Mouse (Mus musculus) G1E (cell line): ENCODE measurements at regions not wholly inside any gene's neighbourhood (a gene's known extent, or its start where the extent isn't known, plus 50 kb on each side); places are given as distances from the start of the nearest gene placed in this dataset.

Experiments
- ATAC-seq: 2 replicates; pipeline ENCODE4 v1.8.0; 2016; ENCODE audit warnings: mild to moderate bottlenecking; ENCODE audit not compliant: insufficient number of reproducible peaks, poor library complexity, low FRiP score, severe bottlenecking; ENCODE audit errors: extremely low read depth
- DNase-seq: peaks from one replicate; pipeline ENCODE4 v3.0.0; 2012; ENCODE audit warnings: low spot score
- H3K27me3 ChIP-seq: 2 replicates; pipeline ENCODE4 v1.6.1; 2012; ENCODE audit warnings: mild to moderate bottlenecking, low read length, inconsistent platforms; ENCODE audit not compliant: insufficient read depth
- H3K36me3 ChIP-seq: replicated peaks from 2 replicates; pipeline ENCODE3; 2012; ENCODE audit warnings: mild to moderate bottlenecking, inconsistent platforms
- H3K4me1 ChIP-seq: 2 replicates; pipeline ENCODE4 v1.6.1; 2012; ENCODE audit warnings: low read depth, low read length, inconsistent platforms, mixed read lengths; ENCODE audit not compliant: insufficient read depth
- H3K4me3 ChIP-seq: 2 replicates; pipeline ENCODE4 v1.5.1; 2012; ENCODE audit warnings: low read depth, mild to moderate bottlenecking, inconsistent platforms, low read length, moderate library complexity, mixed read lengths
- H3K9me3 ChIP-seq: replicated peaks from 2 replicates; pipeline ENCODE4 v1.6.1; 2012; ENCODE audit warnings: inconsistent platforms
- CTCF ChIP-seq: IDR thresholded peaks from 2 replicates; pipeline ENCODE4 v1.5.1; 2012; ENCODE audit warnings: low read depth, low read length, inconsistent platforms, mixed read lengths
- GATA1 ChIP-seq: IDR thresholded peaks from 2 replicates; pipeline ENCODE4 v1.6.1; 2012; ENCODE audit warnings: borderline replicate concordance, low read length, inconsistent platforms, mixed read lengths
- GATA2 ChIP-seq: IDR thresholded peaks from 2 replicates; pipeline ENCODE4 v1.6.1; 2012; ENCODE audit warnings: low read depth, low read length, inconsistent platforms, borderline replicate concordance
- POLR2AphosphoS5 ChIP-seq: IDR thresholded peaks from 2 replicates; pipeline ENCODE4 v1.6.1; 2012; ENCODE audit warnings: low read depth, low read length, inconsistent platforms; ENCODE audit not compliant: insufficient replicate concordance
- TAL1 ChIP-seq: conservative IDR thresholded peaks from 2 replicates; pipeline ENCODE4 v1.6.1; 2012; ENCODE audit warnings: low read depth, low read length, inconsistent platforms, mixed read lengths

GRCm38 (mm10) chr5:45065917-45066699, 266.6 kb upstream of the Ldb2 start:
- DNase-seq (no peak), ATAC-seq (no peak)
- Histone ChIP-seq H3K36me3 (no peaks in the 10 kb centered on the region), H3K4me1 (no peaks in the 10 kb centered on the region), H3K9me3 (no peaks in the 10 kb centered on the region), H3K4me3 (no peak overlapping the region), H3K27me3 (no peaks in the 10 kb centered on the region)
- TF ChIP-seq TAL1 (no peak), GATA2 (no peak), POLR2AphosphoS5 (no peak), GATA1 (no peak), CTCF (no peak)

GRCm38 (mm10) chr5:45062567-45062966, 263.1 kb upstream of the Ldb2 start:
- no peak for TF ChIP-seq CTCF
- TF ChIP-seq TAL1 = no peak
- no peak for TF ChIP-seq GATA1
- TF ChIP-seq GATA2 = no peak
- TF ChIP-seq POLR2AphosphoS5 = no peak
- no peak overlapping the region for H3K4me3 ChIP-seq
- H3K27me3 ChIP-seq = no peaks in the 10 kb centered on the region
- no peaks in the 10 kb centered on the region for H3K36me3 ChIP-seq
- ATAC-seq = no peak
- DNase-seq = no peak
- H3K4me1 ChIP-seq = no peaks in the 10 kb centered on the region
- no peaks in the 10 kb centered on the region for H3K9me3 ChIP-seq

GRCm38 (mm10) chr5:45055276-45055959, 255.9 kb upstream of the Ldb2 start:
- TF ChIP-seq GATA2 (no peak), TAL1 (no peak), POLR2AphosphoS5 (no peak), CTCF (no peak), GATA1 (no peak)
- Histone ChIP-seq H3K27me3 (no peaks in the 10 kb centered on the region), H3K4me1 (no peaks in the 10 kb centered on the region), H3K4me3 (no peak overlapping the region), H3K9me3 (no peaks in the 10 kb centered on the region), H3K36me3 (no peaks in the 10 kb centered on the region)
- no peak for ATAC-seq
- no peak for DNase-seq

GRCm38 (mm10) chr5:45049410-45049809, 249.9 kb upstream of the Ldb2 start:
- DNase-seq (no peak), ATAC-seq (no peak)
- Histone ChIP-seq H3K27me3 (no peaks in the 10 kb centered on the region), H3K36me3 (no peaks in the 10 kb centered on the region), H3K4me1 (no peaks in the 10 kb centered on the region), H3K4me3 (no peak overlapping the region), H3K9me3 (no peaks in the 10 kb centered on the region)
- TF ChIP-seq CTCF (no peak), GATA1 (no peak), GATA2 (no peak), TAL1 (no peak), POLR2AphosphoS5 (no peak)

GRCm38 (mm10) chr5:45042914-45043313, 243.4 kb upstream of the Ldb2 start:
- Histone ChIP-seq H3K36me3 (no peaks in the 10 kb centered on the region), H3K27me3 (no peaks in the 10 kb centered on the region), H3K4me1 (no peaks in the 10 kb centered on the region), H3K9me3 (no peaks in the 10 kb centered on the region), H3K4me3 (no peak overlapping the region)
- ATAC-seq = no peak
- TF ChIP-seq POLR2AphosphoS5 (no peak), CTCF (no peak), TAL1 (no peak), GATA1 (no peak), GATA2 (no peak)
- DNase-seq = no peak

GRCm38 (mm10) chr5:45036430-45036829, 236.9 kb upstream of the Ldb2 start:
- H3K27me3 ChIP-seq = no peaks in the 10 kb centered on the region
- TF ChIP-seq CTCF (no peak), GATA2 (no peak), TAL1 (no peak), POLR2AphosphoS5 (no peak), GATA1 (no peak)
- no peaks in the 10 kb centered on the region for H3K9me3 ChIP-seq
- no peak overlapping the region for H3K4me3 ChIP-seq
- H3K4me1 ChIP-seq = no peaks in the 10 kb centered on the region
- ATAC-seq = no peak
- DNase-seq = no peak
- no peaks in the 10 kb centered on the region for H3K36me3 ChIP-seq
